Mouse (Mus musculus) forebrain, embryonic 15.5 days (tissue): ENCODE results near the gene Syt3. TPM values are rescaled to one million over a fixed set of nuclear protein-coding genes. Genes with fewer than 3 reads are reported as not detected.
A peak's percentile ranks its signal among the peaks of the same experiment; 100 is the strongest.

ENCODE experiments used
- ATAC-seq: fragments of 200-750 bp; cut with Nextera tagmentation; replicated peaks from 2 replicates; pipeline ENCODE4 v1.8.0; 2017; ENCODE audit warnings: mild to moderate bottlenecking, moderate TSS enrichment, moderate library complexity
- H3K27ac ChIP-seq: fragments of 300-500 bp; sonication (generic); replicated peaks from 2 replicates; pipeline ENCODE4 v1.5.1; 2015; ENCODE audit warnings: mild to moderate bottlenecking, inconsistent platforms
- H3K27me3 ChIP-seq: fragments of 300-500 bp; sonication (generic); 2 replicates; pipeline ENCODE4 v1.6.1; 2015; ENCODE audit warnings: inconsistent platforms
- H3K36me3 ChIP-seq: fragments of 300-500 bp; sonication (generic); 2 replicates; pipeline ENCODE4 v1.6.1; 2015; ENCODE audit warnings: mild to moderate bottlenecking, inconsistent platforms
- H3K4me1 ChIP-seq: fragments of 300-500 bp; sonication (generic); 2 replicates; pipeline ENCODE4 v1.6.1; 2015; ENCODE audit warnings: inconsistent platforms
- H3K4me2 ChIP-seq: fragments of 300-500 bp; sonication (generic); replicated peaks from 2 replicates; pipeline ENCODE4 v1.6.1; 2015; ENCODE audit warnings: mild to moderate bottlenecking, inconsistent platforms
- H3K4me3 ChIP-seq: fragments of 300-500 bp; sonication (generic); 2 replicates; pipeline ENCODE4 v1.5.1; 2015; ENCODE audit warnings: mild to moderate bottlenecking, inconsistent platforms
- H3K9ac ChIP-seq: fragments of 300-500 bp; sonication (generic); replicated peaks from 2 replicates; pipeline ENCODE4 v1.6.1; 2015; ENCODE audit warnings: mild to moderate bottlenecking, inconsistent platforms
- H3K9me3 ChIP-seq: fragments of 300-500 bp; sonication (generic); 2 replicates; pipeline ENCODE4 v1.6.1; 2016; ENCODE audit warnings: inconsistent platforms
- WGBS: fragments of 180-500 bp; shearing (Covaris S2); methylation state at CpG from one replicate; pipeline ENCODE4 v1.1.7; 2015; ENCODE audit warnings: mixed read lengths; 5-methylcytosine and 5-hydroxymethylcytosine counted together
- polyA plus RNA-seq: library from polyadenylated mRNA; unstranded; fragments of >200 nt; fragmentation: Nextera tagmentation; extraction: Ambion mirVana; gene quantifications from 2 replicates; pipeline ENCODE4 v1.2.1, GENCODE M21; 2015

Syt3 gene
- polyA plus RNA-seq, 1 experiment from 2014 or later = 26.7 TPM

DNA sequence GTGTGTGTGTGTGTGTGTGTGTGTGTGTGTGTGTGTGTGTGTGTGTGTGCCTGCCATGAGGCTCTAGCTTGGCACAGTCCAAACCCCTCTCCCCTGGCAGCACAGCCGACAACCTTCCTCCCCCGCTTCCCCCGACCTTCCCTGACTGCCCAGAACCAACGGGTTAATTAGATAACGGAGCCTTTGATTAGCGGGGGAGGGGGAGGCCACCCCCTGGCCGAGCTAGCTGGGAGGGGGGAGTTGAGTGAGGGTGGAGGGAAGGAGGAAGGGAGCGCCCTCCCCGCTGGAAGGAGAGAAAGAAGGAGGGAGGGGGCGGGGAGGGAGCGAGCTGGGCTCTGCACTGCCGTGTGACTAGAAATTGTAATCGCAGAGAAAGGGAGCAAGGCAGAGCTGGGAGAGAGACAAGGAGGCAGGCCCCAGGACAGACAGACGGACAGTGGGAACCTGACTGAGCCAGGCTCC lies 57.8 kb downstream of the Syt3 start:
- WGBS = under 1% methylated on average over 14 of the region's 14 CpGs
- H3K27me3 ChIP-seq = no peaks in the 10 kb centered on the region
- no peaks in the 10 kb centered on the region for H3K9me3 ChIP-seq
- H3K4me1 ChIP-seq = peaks cover 53% of the 10 kb centered on the region
- H3K36me3 ChIP-seq = peaks cover 17% of the 10 kb centered on the region
- peak overlapping the region; percentile 99 for H3K9ac ChIP-seq
- H3K4me3 ChIP-seq = peak overlapping the region; percentile 74
- peak overlapping the region; percentile 98 for H3K4me2 ChIP-seq
- peak; percentile 75 for ATAC-seq
- peak overlapping the region; percentile 99 for H3K27ac ChIP-seq

DNA sequence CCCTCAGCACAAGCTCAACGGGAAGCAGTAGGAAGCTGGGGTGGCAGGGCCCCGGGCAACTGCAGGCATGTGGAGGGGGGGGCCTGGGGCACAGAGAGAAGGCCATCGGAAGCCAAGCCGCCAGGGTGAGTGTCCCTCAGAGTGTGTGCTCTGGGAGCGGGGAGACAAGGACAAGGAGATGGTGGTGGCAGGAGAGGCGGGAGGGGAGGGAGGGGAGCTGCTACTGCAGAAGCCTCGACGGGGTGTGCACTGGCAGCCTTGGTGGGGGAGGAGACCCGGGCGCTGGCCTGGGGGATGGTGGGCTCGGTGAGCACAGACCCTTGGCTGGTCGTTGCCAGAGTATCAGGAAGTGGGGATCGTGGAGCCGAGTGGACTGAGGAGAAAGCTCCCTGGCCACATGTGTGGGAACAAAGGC lies 58.5 kb downstream of the Syt3 start:
- 0% methylated on average over 12 of the region's 14 CpGs for WGBS
- no peaks in the 10 kb centered on the region for H3K27me3 ChIP-seq
- H3K27ac ChIP-seq = peak overlapping the region; percentile 99
- peak overlapping the region; percentile 98 for H3K4me2 ChIP-seq
- ATAC-seq = peak; percentile 45
- peak overlapping the region; percentile 74 for H3K4me3 ChIP-seq
- H3K9ac ChIP-seq = peak overlapping the region; percentile 99
- H3K4me1 ChIP-seq = peaks cover 59% of the 10 kb centered on the region
- H3K9me3 ChIP-seq = no peaks in the 10 kb centered on the region
- H3K36me3 ChIP-seq = peaks cover 22% of the 10 kb centered on the region

DNA sequence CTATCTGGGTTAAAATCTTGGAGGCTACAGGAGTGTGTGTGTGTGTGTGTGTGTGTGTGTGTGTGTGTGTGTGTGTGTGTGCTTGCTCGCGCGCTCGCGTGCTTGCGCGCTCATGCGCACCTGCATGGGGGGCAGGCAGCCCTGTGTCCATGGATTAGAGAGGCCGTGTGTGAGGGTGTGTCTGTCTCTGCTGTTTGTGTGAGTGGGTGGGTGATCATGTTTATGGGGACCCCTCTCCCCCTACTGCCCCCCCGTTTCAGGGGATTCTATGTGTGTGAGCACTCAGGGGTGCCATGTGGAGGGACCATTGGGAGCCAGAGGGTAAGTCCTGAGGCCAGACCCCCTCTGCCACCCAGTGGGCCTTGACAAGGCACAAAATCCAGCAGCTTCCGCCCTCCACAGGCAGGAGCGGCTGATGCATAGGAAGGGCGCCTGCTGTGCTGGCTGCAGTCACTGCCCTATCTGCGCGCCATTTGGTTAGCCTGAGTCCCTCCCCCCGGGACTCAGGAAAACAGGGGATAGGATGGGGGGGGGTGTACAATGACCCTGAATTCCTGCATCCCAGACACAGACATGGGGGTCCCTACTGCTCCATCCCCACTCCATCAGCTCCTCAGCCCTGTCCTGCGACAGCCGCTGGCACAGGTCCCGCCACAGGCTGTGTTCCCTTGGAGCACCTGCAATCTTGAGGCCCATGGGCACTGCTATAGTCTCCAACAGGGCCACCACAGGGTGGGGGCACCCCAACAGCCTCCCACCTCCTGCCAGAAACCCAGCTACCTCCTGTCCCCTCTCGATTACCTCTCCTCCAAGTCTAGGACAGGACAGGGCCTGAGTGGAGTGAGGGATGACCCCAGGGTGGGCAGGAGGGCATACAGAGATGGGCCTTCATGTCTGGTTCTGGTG lies 59.6 kb downstream of the Syt3 start:
- peak overlapping the region; percentile 98 for H3K4me2 ChIP-seq
- peak; percentile 44 for ATAC-seq
- peaks cover 63% of the 10 kb centered on the region for H3K4me1 ChIP-seq
- H3K27ac ChIP-seq = peak overlapping the region; percentile 99
- 4% methylated on average over 20 of the region's 20 CpGs for WGBS
- H3K9ac ChIP-seq = peak overlapping the region; percentile 99
- H3K36me3 ChIP-seq = peaks cover 31% of the 10 kb centered on the region
- H3K9me3 ChIP-seq = no peaks in the 10 kb centered on the region
- no peaks in the 10 kb centered on the region for H3K27me3 ChIP-seq
- peak overlapping the region; percentile 74 for H3K4me3 ChIP-seq

DNA sequence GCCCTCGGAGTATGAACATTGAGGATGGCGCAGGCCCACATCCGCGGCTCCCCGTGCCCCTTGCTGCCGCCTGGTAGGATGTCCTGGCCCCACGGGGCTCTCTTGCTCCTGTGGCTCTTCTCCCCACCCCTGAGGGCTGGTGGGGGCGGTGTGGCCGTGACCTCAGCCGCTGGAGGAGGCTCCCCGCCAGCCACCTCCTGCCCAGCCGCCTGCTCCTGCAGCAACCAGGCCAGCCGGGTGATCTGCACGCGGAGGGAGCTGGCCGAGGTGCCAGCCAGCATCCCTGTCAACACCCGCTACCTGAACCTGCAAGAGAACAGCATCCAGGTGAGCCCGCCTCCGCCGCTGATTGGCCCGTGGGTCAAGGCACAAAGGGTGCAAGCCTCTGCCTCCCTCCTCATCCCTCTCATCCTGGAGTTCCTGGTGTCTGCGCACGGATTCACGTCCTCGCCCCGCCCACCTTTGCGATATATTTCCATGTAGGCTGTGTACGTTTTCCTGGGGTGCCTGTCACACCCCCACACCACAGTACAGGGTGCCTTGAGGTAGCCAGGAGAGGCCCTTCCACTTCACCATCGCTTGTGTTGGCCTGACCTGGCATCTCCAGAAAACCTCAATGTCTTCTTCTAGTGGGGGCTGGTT lies 61.1 kb downstream of the Syt3 start:
- H3K9ac ChIP-seq = peak overlapping the region; percentile 99
- H3K27me3 ChIP-seq = no peaks in the 10 kb centered on the region
- no peak overlapping the region for H3K27ac ChIP-seq
- H3K4me2 ChIP-seq = peak overlapping the region; percentile 98
- peaks cover 46% of the 10 kb centered on the region for H3K36me3 ChIP-seq
- WGBS = 42% methylated on average over 29 of the region's 29 CpGs
- peaks cover 70% of the 10 kb centered on the region for H3K4me1 ChIP-seq
- H3K9me3 ChIP-seq = no peaks in the 10 kb centered on the region
- no peak for ATAC-seq
- H3K4me3 ChIP-seq = peak overlapping the region; percentile 74

DNA sequence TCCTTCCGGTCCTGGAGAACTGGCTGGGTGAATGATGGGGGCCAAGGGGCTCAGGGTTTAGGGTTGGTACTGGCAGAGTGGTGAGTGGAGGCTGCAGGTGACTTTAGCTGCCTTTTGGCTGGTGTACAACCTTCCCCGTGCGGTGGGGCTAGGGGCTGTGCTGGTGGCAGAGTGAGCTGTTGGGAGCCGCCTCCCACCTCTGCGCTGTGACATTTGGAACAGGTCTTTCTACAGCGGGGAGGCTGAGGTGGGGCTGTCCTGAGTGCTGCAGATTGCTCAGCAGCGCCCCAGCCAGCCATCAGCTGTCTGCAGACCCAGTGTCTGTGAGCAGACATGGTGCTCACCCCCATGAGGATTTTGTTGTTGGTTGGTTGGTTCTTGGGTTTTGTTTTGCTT lies 61.6 kb downstream of the Syt3 start:
- Histone ChIP-seq H3K4me1 (peaks cover 73% of the 10 kb centered on the region), H3K27me3 (no peaks in the 10 kb centered on the region), H3K4me2 (peak overlapping the region; percentile 98), H3K4me3 (peak overlapping the region; percentile 74), H3K9ac (peak overlapping the region; percentile 99), H3K27ac (no peak overlapping the region), H3K9me3 (no peaks in the 10 kb centered on the region), H3K36me3 (peaks cover 51% of the 10 kb centered on the region)
- ATAC-seq = no peak
- 45% methylated on average over 7 of the region's 7 CpGs for WGBS

DNA sequence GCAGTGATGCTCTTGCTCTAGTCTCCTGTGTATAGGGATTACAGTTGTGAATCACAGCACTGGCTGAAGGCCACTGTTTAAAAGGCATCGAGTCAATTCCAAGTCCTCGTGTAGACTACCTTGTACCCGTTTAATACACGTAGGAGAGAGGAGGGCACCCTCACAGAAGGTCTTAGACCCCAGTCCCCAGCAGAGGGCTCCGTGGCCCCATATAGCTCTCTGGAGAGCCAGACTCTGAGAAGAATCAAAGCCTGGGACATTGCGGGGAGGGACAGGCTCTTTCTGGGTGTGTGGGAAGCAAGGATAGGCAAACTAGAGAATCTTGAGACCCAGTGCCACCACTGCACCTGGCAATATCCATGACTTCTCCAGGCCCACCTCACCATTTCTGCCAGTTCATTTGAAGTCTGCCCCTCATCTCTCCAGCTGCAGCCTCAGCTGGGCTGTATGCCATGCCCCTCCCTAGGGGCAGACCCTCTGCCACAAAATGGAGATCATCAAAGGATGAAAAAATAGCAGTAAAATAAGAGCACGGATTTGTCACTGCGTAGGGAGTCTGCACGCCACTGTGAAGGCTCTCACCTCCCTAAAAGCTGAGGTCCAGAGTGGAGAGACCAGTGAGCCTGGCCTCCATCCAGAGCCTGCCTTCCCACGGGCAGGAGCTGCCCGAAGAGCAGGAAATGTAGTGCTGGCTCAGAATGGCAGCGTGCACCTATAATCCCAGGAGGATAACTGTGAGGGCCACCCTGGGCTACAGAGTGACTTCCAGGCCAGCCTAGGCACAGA lies 62.4 kb downstream of the Syt3 start:
- peaks cover 54% of the 10 kb centered on the region for H3K36me3 ChIP-seq
- peak overlapping the region; percentile 74; the same call in 1 of the 2 replicates for H3K4me3 ChIP-seq
- WGBS = 49% methylated on average over 12 of the region's 12 CpGs
- H3K27me3 ChIP-seq = no peaks in the 10 kb centered on the region
- ATAC-seq = no peak
- peak overlapping the region; percentile 46 for H3K27ac ChIP-seq
- H3K9ac ChIP-seq = peak overlapping the region; percentile 36
- H3K4me1 ChIP-seq = peaks cover 69% of the 10 kb centered on the region
- peak overlapping the region; percentile 98 for H3K4me2 ChIP-seq
- no peaks in the 10 kb centered on the region for H3K9me3 ChIP-seq

Other genes starting within 250 kb of the Syt3 start
- not detected in 2 replicates for gene Klk1b16, start 247.3 kb upstream of the Syt3 start, polyA plus RNA-seq
- gene Klk1b24, start 195.9 kb upstream of the Syt3 start, polyA plus RNA-seq = not detected in 2 replicates
- not detected in 2 replicates for gene Klk1b3, start 185.9 kb upstream of the Syt3 start, polyA plus RNA-seq
- not detected in 2 replicates for gene Klk1b4, start 176.7 kb upstream of the Syt3 start, polyA plus RNA-seq
- not detected in 2 replicates for gene Klk1b5, start 168.2 kb upstream of the Syt3 start, polyA plus RNA-seq
- not detected in 2 replicates for gene Klk1, start 158.7 kb upstream of the Syt3 start, polyA plus RNA-seq
- not detected in 2 replicates for gene Gm36864, start 147.9 kb upstream of the Syt3 start, polyA plus RNA-seq
- 0.72 and 1.2 TPM in 2 replicates for gene 1700028J19Rik, start 137.4 kb upstream of the Syt3 start, polyA plus RNA-seq
- 219 and 222 TPM in 2 replicates for gene 2410002F23Rik, start 137.4 kb upstream of the Syt3 start, polyA plus RNA-seq
- gene Acp4, start 126.7 kb upstream of the Syt3 start, polyA plus RNA-seq = not detected in 2 replicates
- not detected in 2 replicates for gene Gm15517, start 122.7 kb upstream of the Syt3 start, polyA plus RNA-seq
- 3.7 TPM in 2 replicates for gene Clec11a, start 77.2 kb upstream of the Syt3 start, polyA plus RNA-seq
- gene Shank1, start 73.8 kb upstream of the Syt3 start, polyA plus RNA-seq = 22.0 and 24.2 TPM in 2 replicates
- gene 1700008O03Rik, start 1.7 kb downstream of the Syt3 start, polyA plus RNA-seq = 1.1 and 1.4 TPM in 2 replicates
- 15.6 and 15.7 TPM in 2 replicates for gene Lrrc4b, start 44.9 kb downstream of the Syt3 start, polyA plus RNA-seq
- 4.3 and 5.8 TPM in 2 replicates for gene Aspdh, start 81.3 kb downstream of the Syt3 start, polyA plus RNA-seq
- gene Josd2, start 83.9 kb downstream of the Syt3 start, polyA plus RNA-seq = 52.5 and 56.6 TPM in 2 replicates
- gene Emc10, start 112.4 kb downstream of the Syt3 start, polyA plus RNA-seq = 133 and 138 TPM in 2 replicates
- gene Fam71e1, start 112.5 kb downstream of the Syt3 start, polyA plus RNA-seq = 30.2 and 30.5 TPM in 2 replicates
- gene Mybpc2, start 140.6 kb downstream of the Syt3 start, polyA plus RNA-seq = 0.13 and 0.15 TPM in 2 replicates
- gene Spib, start 148.0 kb downstream of the Syt3 start, polyA plus RNA-seq = not detected in 2 replicates
- gene Pold1, start 164.7 kb downstream of the Syt3 start, polyA plus RNA-seq = 46.9 and 54.1 TPM in 2 replicates
- 70.5 and 79.5 TPM in 2 replicates for gene Nr1h2, start 169.8 kb downstream of the Syt3 start, polyA plus RNA-seq
- 1.0 and 1.6 TPM in 2 replicates for gene Napsa, start 188.3 kb downstream of the Syt3 start, polyA plus RNA-seq
- gene Kcnc3, start 206.6 kb downstream of the Syt3 start, polyA plus RNA-seq = 2.6 and 3.3 TPM in 2 replicates